Mouse (Mus musculus): ENCODE measurements around the gene Clcf1. TPM values are rescaled to one million over a fixed set of nuclear protein-coding genes. Genes with fewer than 3 reads are reported as not detected.

Clcf1 gene
- polyA plus RNA-seq, 1 experiment from 2014 or later, result 4.6 TPM

DNA sequence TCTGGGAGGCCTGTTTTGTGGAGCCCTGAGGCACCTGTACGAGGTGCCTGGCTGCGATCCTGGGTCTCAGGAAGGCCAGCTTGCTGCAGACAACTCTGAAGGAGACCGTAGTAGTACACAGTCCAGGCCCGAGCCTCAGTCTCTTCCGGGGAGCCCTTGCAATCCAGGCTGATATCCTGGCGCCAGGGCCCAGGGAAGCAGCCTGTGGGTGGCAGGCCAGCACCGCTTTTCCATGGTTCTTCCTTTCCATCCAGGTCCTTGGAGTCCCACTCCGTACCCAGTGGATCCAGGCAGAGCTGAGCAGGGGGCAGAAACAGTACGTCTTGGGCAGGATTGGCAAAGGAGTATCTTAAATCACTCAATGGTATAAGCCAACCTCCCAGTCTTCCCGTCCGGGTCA, 41.1 kb upstream of the Clcf1 start:
- Histone ChIP-seq H3K9me3 (replicated peaks; ENCODE audit: control insufficient read depth, low read length) (no peaks in the 10 kb centered on the region), H3K36me3 (replicated peaks; ENCODE audit: control insufficient read depth, insufficient read depth, low read depth, low read length) (no peaks in the 10 kb centered on the region), H3K4me2 (ENCODE audit: low read depth, low read length) (no peak overlapping the region), H3K9ac (replicated peaks; ENCODE audit: low read length) (no peak overlapping the region; the same call in 1 of the 2 replicates), H3K4me1 (ENCODE audit: control insufficient read depth, insufficient read depth, low read length) (peaks cover 6% of the 10 kb centered on the region; the same call in 1 of the 2 replicates), H3K27me3 (ENCODE audit: control insufficient read depth, insufficient read depth, low read length) (no peaks in the 10 kb centered on the region), H3K27ac (replicated peaks; ENCODE audit: low read depth, low read length) (no peak overlapping the region), H3K4me3 (ENCODE audit: low read depth, low read length) (no peak overlapping the region)
- ATAC-seq (replicated peaks; ENCODE audit: insufficient number of reproducible peaks, low FRiP score, low TSS enrichment, low read depth), result no peak
- no peak for DNase-seq (ENCODE audit: low spot score)
- 56% methylated on average over 11 of the region's 11 CpGs for WGBS

DNA sequence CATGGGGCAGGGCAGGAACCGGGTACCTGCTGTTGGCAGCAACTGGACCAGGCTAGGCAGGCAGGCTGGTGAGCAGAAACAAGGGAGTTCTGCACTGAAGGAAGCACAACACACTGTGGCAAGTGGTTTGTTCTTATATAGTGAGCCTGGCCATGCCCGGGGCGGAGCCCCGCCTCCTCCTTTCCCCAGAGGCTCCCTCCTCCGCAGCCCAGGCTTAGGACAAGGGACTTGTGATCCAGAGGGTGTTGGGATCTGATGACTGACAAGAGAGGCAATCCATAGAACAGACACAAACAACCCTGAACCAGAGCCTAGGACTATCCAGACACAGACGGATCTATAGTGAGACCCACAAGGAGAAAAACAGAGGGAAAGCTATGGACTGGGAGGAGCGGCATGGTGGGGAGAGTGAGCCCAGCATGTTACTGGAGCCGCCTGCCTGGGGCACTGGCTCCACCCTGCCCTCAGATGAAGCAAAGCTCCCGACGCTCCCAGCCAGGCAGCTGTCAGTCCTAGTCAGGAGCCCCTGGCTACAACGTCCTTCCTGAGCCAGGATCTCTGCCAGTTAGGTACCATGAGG, 38.6 kb upstream of the Clcf1 start, which contains the start of gene Carns1:
Gene Carns1, minus strand, starts transcription at position 112 of the 580 bp plus-strand sequence.
- peak within 1 kb of the TSS; percentile 33 for H3K9ac ChIP-seq (replicated peaks; ENCODE audit: low read length)
- H3K9me3 ChIP-seq (replicated peaks; ENCODE audit: control insufficient read depth, low read length), result no peaks in the 10 kb centered on the region
- H3K27ac ChIP-seq (replicated peaks; ENCODE audit: low read depth, low read length), result no peak within 1 kb of the TSS
- H3K27me3 ChIP-seq (ENCODE audit: control insufficient read depth, insufficient read depth, low read length), result no peaks in the 10 kb centered on the region
- peak within 1 kb of the TSS; percentile 33 for H3K4me2 ChIP-seq (ENCODE audit: low read depth, low read length)
- no peak within 1 kb of the TSS for H3K4me3 ChIP-seq (ENCODE audit: low read depth, low read length)
- peak; percentile 27 for DNase-seq (ENCODE audit: low spot score)
- WGBS, result 3% methylated on average over 11 of the region's 11 CpGs
- peaks cover 3% of the 10 kb centered on the region; the same call in 1 of the 2 replicates for H3K4me1 ChIP-seq (ENCODE audit: control insufficient read depth, insufficient read depth, low read length)
- no peaks in the 10 kb centered on the region for H3K36me3 ChIP-seq (replicated peaks; ENCODE audit: control insufficient read depth, insufficient read depth, low read depth, low read length)
- peak; percentile 68; the same call in 1 of the 2 replicates for ATAC-seq (replicated peaks; ENCODE audit: insufficient number of reproducible peaks, low FRiP score, low TSS enrichment, low read depth)

DNA sequence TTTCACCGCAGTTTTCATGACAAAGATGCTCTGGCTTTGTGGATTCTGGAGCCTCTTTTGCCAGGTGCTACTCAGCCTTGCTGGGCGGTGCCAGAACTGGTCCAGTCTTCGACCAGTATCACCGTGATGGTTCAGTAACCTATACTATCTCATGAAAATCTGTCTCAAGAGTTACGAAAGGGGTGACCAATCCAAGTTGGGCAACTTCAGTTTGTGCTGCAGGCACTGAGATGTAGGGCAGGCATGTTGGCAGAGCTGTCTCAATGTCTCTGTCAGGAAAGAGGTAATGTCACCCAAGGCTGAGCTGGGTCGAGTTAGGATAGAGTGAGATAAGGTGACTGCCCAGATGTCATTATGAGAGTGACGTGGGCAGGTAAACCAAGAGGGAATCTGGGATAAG, 33.6 kb upstream of the Clcf1 start:
- Histone ChIP-seq H3K4me1 (ENCODE audit: control insufficient read depth, insufficient read depth, low read length) (no peaks in the 10 kb centered on the region), H3K4me2 (ENCODE audit: low read depth, low read length) (no peak overlapping the region), H3K9me3 (replicated peaks; ENCODE audit: control insufficient read depth, low read length) (no peaks in the 10 kb centered on the region), H3K4me3 (ENCODE audit: low read depth, low read length) (no peak overlapping the region), H3K27ac (replicated peaks; ENCODE audit: low read depth, low read length) (no peak overlapping the region), H3K27me3 (ENCODE audit: control insufficient read depth, insufficient read depth, low read length) (no peaks in the 10 kb centered on the region), H3K9ac (replicated peaks; ENCODE audit: low read length) (no peak overlapping the region), H3K36me3 (replicated peaks; ENCODE audit: control insufficient read depth, insufficient read depth, low read depth, low read length) (no peaks in the 10 kb centered on the region)
- WGBS, result 84% methylated on average over 7 of the region's 7 CpGs
- ATAC-seq (replicated peaks; ENCODE audit: insufficient number of reproducible peaks, low FRiP score, low TSS enrichment, low read depth) (no peak), DNase-seq (ENCODE audit: low spot score) (no peak)

DNA sequence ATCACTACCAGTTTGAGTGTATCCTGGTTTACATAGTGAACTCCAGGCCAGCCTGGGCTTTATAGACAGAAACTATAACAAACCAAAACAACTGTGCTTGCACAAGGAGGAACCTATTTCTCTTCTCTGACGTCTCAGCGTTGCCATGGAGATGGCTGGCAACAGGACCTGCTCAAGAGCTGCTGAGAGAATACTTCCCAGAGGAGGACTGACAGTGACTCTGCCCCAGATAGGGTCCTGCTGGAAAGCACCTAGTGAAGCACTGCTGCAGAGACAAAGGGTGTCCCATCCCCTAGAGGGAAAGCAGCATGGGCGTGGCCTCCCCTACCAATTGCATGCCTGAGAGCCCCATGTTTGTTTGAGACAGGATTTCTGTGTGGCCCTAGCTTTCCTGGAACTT, 32.1 kb upstream of the Clcf1 start:
- H3K9ac ChIP-seq (replicated peaks; ENCODE audit: low read length), result no peak overlapping the region
- H3K4me1 ChIP-seq (ENCODE audit: control insufficient read depth, insufficient read depth, low read length), result no peaks in the 10 kb centered on the region
- no peaks in the 10 kb centered on the region for H3K27me3 ChIP-seq (ENCODE audit: control insufficient read depth, insufficient read depth, low read length)
- H3K27ac ChIP-seq (replicated peaks; ENCODE audit: low read depth, low read length), result no peak overlapping the region
- DNase-seq (ENCODE audit: low spot score), result peak; percentile 41
- H3K4me3 ChIP-seq (ENCODE audit: low read depth, low read length), result no peak overlapping the region
- no peaks in the 10 kb centered on the region for H3K9me3 ChIP-seq (replicated peaks; ENCODE audit: control insufficient read depth, low read length)
- 37% methylated on average over 3 of the region's 3 CpGs for WGBS
- no peak overlapping the region for H3K4me2 ChIP-seq (ENCODE audit: low read depth, low read length)
- H3K36me3 ChIP-seq (replicated peaks; ENCODE audit: control insufficient read depth, insufficient read depth, low read depth, low read length), result no peaks in the 10 kb centered on the region
- no peak for ATAC-seq (replicated peaks; ENCODE audit: insufficient number of reproducible peaks, low FRiP score, low TSS enrichment, low read depth)

DNA sequence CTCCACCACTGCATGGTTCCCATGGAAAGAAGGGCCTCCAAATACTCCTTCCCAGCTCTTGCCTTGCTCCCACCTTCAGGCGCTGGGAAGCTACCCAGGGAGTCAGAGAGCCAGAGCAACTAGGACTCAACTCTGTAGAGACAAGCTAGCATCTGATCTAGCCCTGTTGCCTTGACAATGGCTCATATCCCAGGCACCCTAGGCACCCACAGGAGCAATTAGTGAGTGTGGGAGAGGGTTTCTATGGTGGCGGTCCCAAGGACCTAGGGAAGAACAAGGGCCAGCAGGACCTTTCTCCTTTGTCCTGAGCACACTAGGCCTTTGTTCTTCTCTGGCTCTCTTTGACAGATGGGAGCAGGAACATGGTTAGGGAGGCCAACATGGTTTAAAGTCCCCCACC, 30.3 kb upstream of the Clcf1 start:
- Histone ChIP-seq H3K9me3 (replicated peaks; ENCODE audit: control insufficient read depth, low read length) (no peaks in the 10 kb centered on the region), H3K9ac (replicated peaks; ENCODE audit: low read length) (no peak overlapping the region), H3K4me3 (ENCODE audit: low read depth, low read length) (no peak overlapping the region), H3K36me3 (replicated peaks; ENCODE audit: control insufficient read depth, insufficient read depth, low read depth, low read length) (no peaks in the 10 kb centered on the region), H3K27ac (replicated peaks; ENCODE audit: low read depth, low read length) (no peak overlapping the region), H3K4me1 (ENCODE audit: control insufficient read depth, insufficient read depth, low read length) (no peaks in the 10 kb centered on the region), H3K4me2 (ENCODE audit: low read depth, low read length) (no peak overlapping the region), H3K27me3 (ENCODE audit: control insufficient read depth, insufficient read depth, low read length) (no peaks in the 10 kb centered on the region)
- 64% methylated on average over 2 of the region's 2 CpGs for WGBS
- DNase-seq (ENCODE audit: low spot score) (no peak), ATAC-seq (replicated peaks; ENCODE audit: insufficient number of reproducible peaks, low FRiP score, low TSS enrichment, low read depth) (no peak)

DNA sequence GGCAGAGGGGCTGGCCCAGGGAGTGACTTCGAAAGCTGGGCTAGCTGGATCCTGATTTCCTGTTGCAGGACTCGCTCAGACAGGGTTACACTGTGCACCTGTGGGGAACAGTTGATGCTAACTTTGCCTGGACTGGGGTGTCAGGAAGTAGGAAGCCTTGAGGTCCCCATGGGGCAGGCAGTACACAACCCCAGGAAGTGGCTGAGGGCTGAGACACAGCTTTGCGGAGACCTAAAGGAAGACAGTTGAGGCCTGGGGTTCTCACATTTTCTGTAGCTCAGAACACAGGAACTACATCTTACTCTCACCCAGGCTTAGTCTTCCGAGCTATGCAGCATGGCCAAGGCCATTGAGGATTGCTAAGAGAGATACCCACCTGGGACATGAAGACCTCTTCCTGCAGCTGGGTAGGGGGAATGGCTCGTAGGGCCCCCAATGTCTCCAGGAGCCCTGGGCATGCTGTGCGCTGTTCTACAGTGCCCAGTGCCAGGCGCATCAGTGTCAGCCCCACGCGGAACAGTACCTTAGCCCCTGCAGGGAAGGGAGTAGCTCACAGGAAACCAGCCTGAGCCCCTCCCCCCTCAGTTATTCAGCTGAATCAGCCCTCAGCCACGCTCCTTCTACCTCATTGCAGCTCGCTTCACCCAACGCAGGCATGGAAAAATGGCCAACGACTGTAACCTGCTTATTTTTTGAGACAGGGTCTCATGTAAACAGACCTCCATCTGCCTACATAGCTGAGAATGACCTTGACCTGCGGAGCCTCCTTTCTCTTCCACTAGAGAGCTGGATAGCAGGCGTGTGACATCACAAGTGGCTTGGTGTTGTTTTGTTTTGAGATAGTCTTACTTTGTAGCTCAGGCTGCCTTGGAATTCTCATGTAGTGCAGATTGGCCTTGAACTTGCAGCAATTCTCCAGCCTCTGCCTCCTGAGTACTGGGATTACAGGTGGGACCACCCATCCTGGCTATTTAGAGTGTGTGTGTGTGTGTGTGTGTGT, 28.8 kb upstream of the Clcf1 start:
- Histone ChIP-seq H3K27ac (replicated peaks; ENCODE audit: low read depth, low read length) (no peak overlapping the region), H3K9me3 (replicated peaks; ENCODE audit: control insufficient read depth, low read length) (no peaks in the 10 kb centered on the region), H3K36me3 (replicated peaks; ENCODE audit: control insufficient read depth, insufficient read depth, low read depth, low read length) (no peaks in the 10 kb centered on the region), H3K9ac (replicated peaks; ENCODE audit: low read length) (no peak overlapping the region), H3K4me2 (ENCODE audit: low read depth, low read length) (no peak overlapping the region), H3K4me3 (ENCODE audit: low read depth, low read length) (no peak overlapping the region), H3K4me1 (ENCODE audit: control insufficient read depth, insufficient read depth, low read length) (no peaks in the 10 kb centered on the region), H3K27me3 (ENCODE audit: control insufficient read depth, insufficient read depth, low read length) (no peaks in the 10 kb centered on the region)
- DNase-seq (ENCODE audit: low spot score) (no peak), ATAC-seq (replicated peaks; ENCODE audit: insufficient number of reproducible peaks, low FRiP score, low TSS enrichment, low read depth) (no peak)
- 54% methylated on average over 15 of the region's 15 CpGs for WGBS

DNA sequence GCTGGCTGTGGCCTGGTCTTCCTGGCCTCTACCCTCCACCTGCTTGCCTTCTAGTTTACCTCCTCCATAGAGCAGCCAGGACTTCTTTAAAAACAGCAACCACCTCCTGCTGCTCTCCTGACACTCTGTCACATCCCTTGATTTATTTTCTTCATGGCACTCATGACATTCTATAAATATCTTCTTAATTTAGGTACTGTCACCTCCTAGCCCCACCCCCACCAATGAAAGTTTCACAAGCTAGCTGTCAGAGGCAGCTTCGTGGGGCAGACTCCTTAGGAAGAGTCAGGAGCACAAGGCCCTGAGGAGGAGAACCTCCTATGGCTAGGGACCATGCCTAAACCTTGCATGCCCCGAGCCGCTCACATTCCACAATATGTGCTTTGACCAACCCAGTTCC, 26.7 kb upstream of the Clcf1 start:
- Histone ChIP-seq H3K9ac (replicated peaks; ENCODE audit: low read length) (no peak overlapping the region), H3K27me3 (ENCODE audit: control insufficient read depth, insufficient read depth, low read length) (no peaks in the 10 kb centered on the region), H3K4me1 (ENCODE audit: control insufficient read depth, insufficient read depth, low read length) (no peaks in the 10 kb centered on the region), H3K4me3 (ENCODE audit: low read depth, low read length) (no peak overlapping the region), H3K27ac (replicated peaks; ENCODE audit: low read depth, low read length) (no peak overlapping the region), H3K36me3 (replicated peaks; ENCODE audit: control insufficient read depth, insufficient read depth, low read depth, low read length) (no peaks in the 10 kb centered on the region), H3K9me3 (replicated peaks; ENCODE audit: control insufficient read depth, low read length) (no peaks in the 10 kb centered on the region), H3K4me2 (ENCODE audit: low read depth, low read length) (no peak overlapping the region)
- WGBS, result 63% methylated on average over 3 of the region's 3 CpGs
- DNase-seq (ENCODE audit: low spot score) (no peak), ATAC-seq (replicated peaks; ENCODE audit: insufficient number of reproducible peaks, low FRiP score, low TSS enrichment, low read depth) (no peak)

DNA sequence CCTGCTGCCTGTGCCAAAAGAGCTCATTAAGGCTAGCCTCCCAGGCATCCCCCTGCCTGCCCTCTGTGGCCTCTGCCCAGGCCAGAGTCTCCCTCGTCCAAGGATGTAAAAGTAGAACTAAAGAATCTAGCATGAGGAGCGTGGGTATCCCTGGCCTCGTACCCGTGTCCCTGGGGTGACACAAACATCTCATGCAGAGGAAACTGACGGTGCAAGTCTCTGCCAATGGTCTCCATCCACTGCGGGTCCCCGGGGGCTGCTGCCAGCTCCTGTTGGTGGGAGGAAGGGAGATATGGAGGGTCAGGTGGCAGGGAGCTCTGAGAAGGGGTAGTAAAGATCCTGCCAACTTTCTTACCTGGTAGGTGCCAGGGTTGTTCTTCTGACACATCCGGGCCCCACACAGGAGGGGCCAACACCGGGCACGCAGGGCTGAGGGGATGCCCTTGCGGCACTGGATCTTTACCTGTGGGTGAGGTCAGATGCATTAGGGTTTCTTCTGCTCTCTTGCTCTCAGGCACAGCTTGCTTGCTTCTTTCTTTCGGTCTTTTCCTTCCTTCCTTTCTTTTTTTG, 24.9 kb upstream of the Clcf1 start:
- 79% methylated on average over 10 of the region's 12 CpGs for WGBS
- ATAC-seq (replicated peaks; ENCODE audit: insufficient number of reproducible peaks, low FRiP score, low TSS enrichment, low read depth) (no peak), DNase-seq (ENCODE audit: low spot score) (no peak)
- no peak overlapping the region for H3K4me2 ChIP-seq (ENCODE audit: low read depth, low read length)
- no peaks in the 10 kb centered on the region for H3K36me3 ChIP-seq (replicated peaks; ENCODE audit: control insufficient read depth, insufficient read depth, low read depth, low read length)
- no peaks in the 10 kb centered on the region for H3K9me3 ChIP-seq (replicated peaks; ENCODE audit: control insufficient read depth, low read length)
- H3K27ac ChIP-seq (replicated peaks; ENCODE audit: low read depth, low read length), result no peak overlapping the region
- H3K27me3 ChIP-seq (ENCODE audit: control insufficient read depth, insufficient read depth, low read length), result no peaks in the 10 kb centered on the region
- H3K4me3 ChIP-seq (ENCODE audit: low read depth, low read length), result no peak overlapping the region
- peaks cover 3% of the 10 kb centered on the region for H3K4me1 ChIP-seq (ENCODE audit: control insufficient read depth, insufficient read depth, low read length)
- H3K9ac ChIP-seq (replicated peaks; ENCODE audit: low read length), result no peak overlapping the region

Data from embryonic facial prominence, embryonic 11.5 days (tissue).